Mouse (Mus musculus) stomach, postnatal 0 days (tissue): Measurements from ENCODE around the gene Znrf3. TPM values are rescaled to one million over a fixed set of nuclear protein-coding genes. Genes with fewer than 3 reads are reported as not detected.
A peak's percentile ranks its signal among the peaks of the same experiment; 100 is the strongest.

Source experiments
- ATAC-seq: fragments of 200-750 bp; cut with Nextera tagmentation; 2 replicates; pipeline ENCODE4 v1.8.0; 2017; ENCODE audit not compliant: low FRiP score, low TSS enrichment
- DNase-seq: peaks from one replicate; pipeline ENCODE4 v3.0.0-alpha.2; 2016; ENCODE audit warnings: low spot score
- H3K27ac ChIP-seq: fragments of 300-500 bp; sonication (generic); replicated peaks from 2 replicates; pipeline ENCODE4 v1.5.1; 2014; ENCODE audit warnings: mild to moderate bottlenecking, control low read depth
- H3K27me3 ChIP-seq: fragments of 300-500 bp; sonication (generic); 2 replicates; pipeline ENCODE4 v1.6.1; 2014; ENCODE audit warnings: low read length; ENCODE audit not compliant: control insufficient read depth, insufficient read depth
- H3K36me3 ChIP-seq: fragments of 300-500 bp; sonication (generic); 2 replicates; pipeline ENCODE4 v1.6.1; 2014; ENCODE audit warnings: low read length, mixed read lengths; ENCODE audit not compliant: control insufficient read depth, insufficient read depth
- H3K4me1 ChIP-seq: fragments of 300-500 bp; sonication (generic); replicated peaks from 2 replicates; pipeline ENCODE4 v1.6.1; 2014; ENCODE audit warnings: antibody characterized with exemption; ENCODE audit not compliant: control insufficient read depth, insufficient read depth
- H3K4me2 ChIP-seq: fragments of 300-500 bp; sonication (generic); replicated peaks from 2 replicates; pipeline ENCODE4 v1.6.1; 2014; ENCODE audit warnings: low read depth, mild to moderate bottlenecking, control low read depth, moderate library complexity
- H3K4me3 ChIP-seq: fragments of 300-500 bp; sonication (generic); 2 replicates; pipeline ENCODE4 v1.5.1; 2014; ENCODE audit warnings: low read depth, low read length, control low read depth
- H3K9ac ChIP-seq: fragments of 300-500 bp; sonication (generic); 2 replicates; pipeline ENCODE4 v1.6.1; 2014; ENCODE audit warnings: mild to moderate bottlenecking, low read length, control low read depth, mixed read lengths
- H3K9me3 ChIP-seq: fragments of 300-500 bp; sonication (generic); 2 replicates; pipeline ENCODE4 v1.6.1; 2016; ENCODE audit warnings: low read length; ENCODE audit not compliant: control insufficient read depth
- CTCF ChIP-seq: IDR thresholded peaks from 2 replicates; pipeline ENCODE4 v1.5.1; 2016; ENCODE audit warnings: antibody characterized with exemption, low read depth, mild to moderate bottlenecking, moderate library complexity
- EP300 ChIP-seq: optimal IDR thresholded peaks from 2 replicates; pipeline ENCODE3; 2016; ENCODE audit warnings: antibody characterized with exemption
- WGBS: fragments of 180-500 bp; shearing (Covaris S2); extraction: QIAGEN DNeasy Blood & Tissue Kit; methylation state at CpG from one replicate; pipeline ENCODE4 v1.1.7; 2014; 5-methylcytosine and 5-hydroxymethylcytosine counted together
- polyA plus RNA-seq: library from polyadenylated mRNA; unstranded; fragments of >200 nt; fragmentation: Nextera tagmentation; extraction: Ambion mirVana; gene quantifications from 2 replicates; pipeline ENCODE4 v1.2.1, GENCODE M21; 2015

Gene Znrf3
- polyA plus RNA-seq, 1 experiment from 2014 or later, result 9.3 TPM

- Histone ChIP-seq H3K27me3 (no peaks in the 10 kb centered on the region), H3K4me2 (no peak overlapping the region), H3K9me3 (no peaks in the 10 kb centered on the region), H3K4me3 (no peak overlapping the region), H3K4me1 (no peaks in the 10 kb centered on the region), H3K27ac (no peak overlapping the region), H3K36me3 (no peaks in the 10 kb centered on the region), H3K9ac (no peak overlapping the region)
- no peak for DNase-seq
- 95% methylated on average over 5 of the region's 5 CpGs for WGBS
- TF ChIP-seq CTCF (no peak), EP300 (no peak)
- ATAC-seq, result no peak
These were observed 95.2 kb downstream of the Znrf3 start for GRCm38 (mm10) chr11:5349483-5349882.

- Histone ChIP-seq H3K36me3 (no peaks in the 10 kb centered on the region), H3K9ac (no peak overlapping the region), H3K9me3 (no peaks in the 10 kb centered on the region), H3K4me3 (no peak overlapping the region), H3K27ac (no peak overlapping the region), H3K27me3 (no peaks in the 10 kb centered on the region), H3K4me1 (no peaks in the 10 kb centered on the region), H3K4me2 (no peak overlapping the region)
- ATAC-seq, result peak; percentile 21; the same call in 1 of the 2 replicates
- DNase-seq, result no peak
- 17% methylated on average over 4 of the region's 4 CpGs for WGBS
- no peak for TF ChIP-seq CTCF
- no peak for TF ChIP-seq EP300
These were observed 97.6 kb downstream of the Znrf3 start for GRCm38 (mm10) chr11:5346845-5347640.

GRCm38 (mm10) chr11:5343748-5344147, 100.9 kb downstream of the Znrf3 start:
- H3K4me3 ChIP-seq, result no peak overlapping the region
- no peaks in the 10 kb centered on the region for H3K36me3 ChIP-seq
- no peak overlapping the region for H3K27ac ChIP-seq
- no peak overlapping the region for H3K9ac ChIP-seq
- no peak for DNase-seq
- no peak overlapping the region for H3K4me2 ChIP-seq
- H3K27me3 ChIP-seq, result no peaks in the 10 kb centered on the region
- H3K4me1 ChIP-seq, result no peaks in the 10 kb centered on the region
- no peak for TF ChIP-seq EP300
- no peak for TF ChIP-seq CTCF
- H3K9me3 ChIP-seq, result no peaks in the 10 kb centered on the region
- WGBS, result 72% methylated on average over 4 of the region's 4 CpGs
- 0 out of 2 replicates have a peak, but pooled peaks have one; percentile 29 for ATAC-seq

GRCm38 (mm10) chr11:5339732-5340131, 104.9 kb downstream of the Znrf3 start:
- Histone ChIP-seq H3K9me3 (no peaks in the 10 kb centered on the region), H3K4me1 (no peaks in the 10 kb centered on the region), H3K4me3 (no peak overlapping the region), H3K9ac (no peak overlapping the region), H3K27me3 (no peaks in the 10 kb centered on the region), H3K36me3 (no peaks in the 10 kb centered on the region), H3K4me2 (no peak overlapping the region), H3K27ac (no peak overlapping the region)
- no peak for TF ChIP-seq CTCF
- DNase-seq (no peak), ATAC-seq (no peak)
- WGBS, result 96% methylated on average over 1 of the region's 1 CpGs

- ATAC-seq (no peak), DNase-seq (no peak)
- no peaks in the 10 kb centered on the region for H3K4me1 ChIP-seq
- 94% methylated on average over 7 of the region's 7 CpGs for WGBS
- TF ChIP-seq EP300 (no peak), CTCF (no peak)
- H3K4me3 ChIP-seq, result no peak overlapping the region
- no peak overlapping the region for H3K27ac ChIP-seq
- no peaks in the 10 kb centered on the region for H3K27me3 ChIP-seq
- H3K9ac ChIP-seq, result no peak overlapping the region
- no peaks in the 10 kb centered on the region for H3K9me3 ChIP-seq
- no peak overlapping the region for H3K4me2 ChIP-seq
- no peaks in the 10 kb centered on the region; the same call in 1 of the 2 replicates for H3K36me3 ChIP-seq
These were observed 107.8 kb downstream of the Znrf3 start for GRCm38 (mm10) chr11:5336852-5337251.

GRCm38 (mm10) chr11:5336269-5336668, 108.4 kb downstream of the Znrf3 start:
- Histone ChIP-seq H3K9ac (no peak overlapping the region), H3K27me3 (no peaks in the 10 kb centered on the region), H3K4me1 (no peaks in the 10 kb centered on the region), H3K36me3 (no peaks in the 10 kb centered on the region; the same call in 1 of the 2 replicates), H3K4me2 (no peak overlapping the region), H3K9me3 (no peaks in the 10 kb centered on the region), H3K4me3 (no peak overlapping the region), H3K27ac (no peak overlapping the region)
- no peak for DNase-seq
- no peak for ATAC-seq
- no peak for TF ChIP-seq CTCF
- no peak for TF ChIP-seq EP300
